Mouse (Mus musculus) lung, postnatal 0 days (tissue): ENCODE results near the gene Eif1ad.

Experiments used
- CTCF ChIP-seq: IDR thresholded peaks from 2 replicates; pipeline ENCODE4 v1.5.1; 2016; ENCODE audit warnings: antibody characterized with exemption, mild to moderate bottlenecking
- EP300 ChIP-seq: IDR thresholded peaks from 2 replicates; pipeline ENCODE4 v1.6.1; 2016; ENCODE audit warnings: antibody characterized with exemption, mild to moderate bottlenecking, control low read depth

DNA sequence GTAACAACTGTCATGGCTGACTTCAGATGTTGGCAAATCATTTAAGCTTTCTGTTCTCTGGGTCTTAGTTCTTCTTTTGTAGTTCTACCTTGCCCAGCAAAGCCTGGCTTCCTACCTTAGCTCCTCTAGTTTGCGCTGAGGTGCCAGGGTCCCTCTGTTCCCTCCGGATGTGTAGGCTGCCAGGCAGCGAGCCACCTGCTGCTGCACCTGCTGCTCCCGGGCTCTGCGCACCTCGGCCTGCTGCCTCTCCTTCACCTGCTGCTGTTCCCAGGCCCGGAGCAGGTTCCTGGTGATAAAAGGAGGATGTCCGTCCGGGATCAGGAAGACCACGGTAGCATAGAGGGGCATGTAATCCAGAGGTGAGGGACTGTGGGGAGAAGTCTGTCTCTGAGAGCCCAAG is 27.6 kb downstream of the Eif1ad start:
- TF ChIP-seq CTCF, result no peak
- no peak for TF ChIP-seq EP300
